Mouse (Mus musculus) megakaryocyte, embryonic 14.5 days (primary cell): ENCODE measurements around the gene Zfp638.

Experiments used
- FLI1 ChIP-seq: IDR thresholded peaks from 2 replicates; pipeline ENCODE4 v1.6.1; 2012; ENCODE audit warnings: low read length, inconsistent platforms, mixed read lengths
- GATA1 ChIP-seq: IDR thresholded peaks from 3 replicates; pipeline ENCODE4 v1.6.1; 2012; ENCODE audit warnings: mixed read lengths, low read length, inconsistent platforms, borderline replicate concordance

DNA sequence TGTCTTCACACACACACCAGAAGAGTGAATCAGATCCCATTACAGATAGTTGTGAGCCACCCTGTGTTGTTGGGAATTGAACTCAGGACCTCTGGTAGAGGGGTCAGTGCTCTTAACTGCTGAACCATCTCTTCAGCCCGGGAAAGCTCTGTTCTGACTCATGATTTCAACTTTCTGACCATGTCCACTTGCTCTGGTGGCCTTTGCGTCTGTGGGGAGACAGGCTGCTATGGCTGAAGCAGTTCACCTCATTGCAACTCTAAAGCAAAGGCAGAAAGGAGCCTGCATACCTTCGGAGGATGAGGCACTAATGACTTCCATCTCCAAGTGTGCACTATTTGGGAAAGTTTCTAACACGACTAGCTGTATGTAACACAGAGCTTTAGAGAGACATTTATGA lies 486 bp upstream of the Zfp638 start:
- no peak for TF ChIP-seq GATA1
- no peak for TF ChIP-seq FLI1
